Mouse (Mus musculus): Measurements from ENCODE around the gene Polr3gl.

GRCm38 (mm10) chr3:96569506-96569905, 24.5 kb downstream of the Polr3gl start:
- TF ChIP-seq CTCF (IDR thresholded peaks at IDR 0.05; ENCODE audit: control insufficient read depth, insufficient read depth, insufficient replicate concordance, low read depth, low read length) (no peak), POLR2A (IDR thresholded peaks at IDR 0.05; ENCODE audit: control insufficient read depth, low read depth, low read length) (no peak)

Measured in testis, adult 2 months (tissue).